Mouse (Mus musculus) left cerebral cortex, adult 2 months (tissue): ENCODE results near the gene Asic2. TPM values are rescaled to one million over a fixed set of nuclear protein-coding genes. Genes with fewer than 3 reads are reported as not detected.

Source experiments
- DNase-seq, 2 experiments: peaks; one replicate each; pipeline ENCODE4 v3.0.0; 2021 to 2022; ENCODE audit warnings: low spot score in 2 of 2, mixed read lengths in 1 of 2; ENCODE audit errors: extremely low spot score in 1 of 2
- H3K27ac ChIP-seq: fragments of 200-600 bp; 2 replicates; pipeline ENCODE4 v1.8.1; 2022
- H3K4me3 ChIP-seq: fragments of 200-600 bp; 2 replicates; pipeline ENCODE4 v1.8.1; 2022
- CTCF ChIP-seq: fragments of 200-600 bp; IDR thresholded peaks from 2 replicates; pipeline ENCODE4 v1.8.1; 2022; ENCODE audit warnings: antibody characterized with exemption, mild to moderate bottlenecking, moderate library complexity
- intact Hi-C: fragments of 180-260 bp; cut with DNase I; formaldehyde crosslinking; loops from one replicate; pipeline ENCODE4 v1.15.1; 2025
- total RNA-seq, 2 experiments: library from RNA; stranded (reverse); gene quantifications; 2 replicates each; pipeline ENCODE4 v1.2.3; 2021

The Asic2 gene
- total RNA-seq, 2 experiments from 2014 or later, result 65.7 to 75.2 TPM

DNA sequence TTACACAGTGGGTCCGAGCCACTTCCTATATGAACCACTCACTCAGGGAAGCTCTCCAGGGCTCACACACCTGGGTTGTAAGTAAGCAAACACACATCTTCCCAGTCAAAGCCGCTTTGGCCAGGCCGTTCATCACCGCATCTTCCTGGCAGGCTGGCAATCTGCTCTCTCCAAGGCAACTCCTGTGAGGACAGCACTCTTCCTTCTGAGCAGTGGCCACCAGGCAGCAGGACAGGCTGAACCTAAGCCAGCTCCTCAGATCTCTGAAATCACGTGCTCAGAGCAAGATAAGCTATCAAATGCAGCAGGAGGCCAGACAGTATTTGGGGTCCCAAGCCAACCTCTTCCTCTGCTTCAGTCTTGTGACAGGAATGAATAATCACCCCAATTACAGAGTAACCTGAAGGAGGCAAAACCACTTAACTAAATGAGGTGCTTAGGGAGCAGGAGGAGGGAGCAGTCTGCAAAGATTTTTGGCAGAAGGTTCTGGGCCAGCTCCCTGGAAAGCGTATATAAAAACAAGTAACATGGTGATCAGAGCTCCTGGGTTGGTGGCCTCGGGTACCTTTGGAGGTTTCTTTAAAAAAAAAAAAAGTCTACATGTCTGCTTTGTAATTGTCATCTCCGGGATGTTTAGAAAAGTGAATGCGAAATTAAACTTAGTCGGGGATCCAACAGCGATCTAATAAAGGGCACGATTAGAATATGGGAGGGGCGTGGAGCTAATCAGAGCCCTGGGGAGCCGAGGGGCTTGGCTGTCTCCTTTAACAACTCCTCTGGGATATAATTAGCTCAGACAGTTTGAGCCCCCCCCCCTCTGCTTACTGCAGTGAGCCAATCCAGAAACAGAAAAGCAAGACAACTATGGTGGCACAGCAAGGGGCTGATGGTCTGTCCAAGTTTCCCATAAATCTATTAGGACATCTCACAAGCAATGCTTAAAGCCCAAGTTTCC, 450.0 kb downstream of the Asic2 start:
- Histone ChIP-seq H3K27ac (no peak overlapping the region), H3K4me3 (no peak overlapping the region)
- no peak for DNase-seq
- no peak for TF ChIP-seq CTCF
- intact Hi-C loops, result no loop called here

DNA sequence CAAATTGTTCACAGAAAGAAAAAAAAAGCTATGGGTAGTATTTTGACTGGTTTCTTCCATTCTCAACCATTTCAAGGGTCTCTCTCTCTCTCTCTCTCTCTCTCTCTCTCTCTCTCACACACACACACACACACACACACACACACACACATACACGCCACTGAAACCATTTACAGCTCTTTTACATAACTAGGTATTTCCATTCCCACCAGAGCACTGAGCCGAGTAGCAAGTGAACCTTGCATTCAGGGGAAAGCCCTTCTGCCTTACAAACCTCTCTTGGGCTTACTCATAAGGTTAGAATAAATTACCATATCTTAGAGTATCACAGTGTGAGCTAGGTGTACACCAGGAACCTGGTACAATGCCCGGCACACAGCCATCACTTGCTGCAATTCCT, 452.5 kb downstream of the Asic2 start:
- no peak for DNase-seq
- Histone ChIP-seq H3K4me3 (no peak overlapping the region), H3K27ac (no peak overlapping the region)
- TF ChIP-seq CTCF, result no peak
- intact Hi-C loops, result no loop called here

DNA sequence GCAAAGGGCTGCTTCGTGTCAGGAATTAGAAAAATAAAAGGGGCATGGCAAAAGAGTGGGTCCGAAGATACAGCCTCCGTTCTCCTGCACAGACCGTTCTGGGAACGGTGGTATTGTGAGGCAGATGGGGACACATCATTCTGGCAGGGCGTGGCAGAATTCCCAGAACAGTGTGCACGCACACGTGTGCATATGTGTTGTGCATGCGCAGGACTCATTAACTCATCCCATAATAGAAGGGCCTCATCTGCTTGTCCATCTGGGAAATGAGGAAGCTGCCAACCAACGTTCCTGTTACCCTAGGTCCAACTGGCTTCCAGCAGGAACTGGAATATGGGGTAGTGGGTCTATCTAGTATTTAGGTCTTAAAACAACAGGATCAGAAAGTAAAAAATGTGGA, 455.8 kb downstream of the Asic2 start:
- intact Hi-C loops, result loop anchor here (2.0 to 5.0 kb wide), 2 partner anchors 455 to 630 kb away; no protein-coding TSS in a partner anchor
- peak in 1 of 2 experiments; percentile 48 for DNase-seq
- Histone ChIP-seq H3K27ac (no peak overlapping the region), H3K4me3 (no peak overlapping the region)
- TF ChIP-seq CTCF, result no peak

DNA sequence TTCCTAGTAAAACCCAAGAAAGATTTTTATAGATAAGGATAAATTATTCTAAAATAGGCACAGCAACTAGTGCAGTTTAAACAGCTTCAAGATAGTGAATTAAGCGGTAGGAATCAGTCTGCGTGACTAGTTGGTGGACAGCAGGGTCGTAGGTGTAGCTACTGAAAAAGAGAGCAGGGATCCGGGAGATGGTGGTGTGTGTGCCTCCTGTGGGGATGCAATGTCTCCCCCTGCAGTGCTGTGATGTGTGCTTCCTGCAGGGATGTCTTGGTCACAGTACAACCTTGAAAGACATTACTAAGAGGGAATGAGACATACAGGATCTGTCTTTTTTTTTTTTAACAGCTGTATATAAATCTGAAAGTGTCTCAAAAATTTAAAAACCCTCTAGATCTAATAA, 456.9 kb downstream of the Asic2 start:
- DNase-seq, result no peak
- H3K4me3 ChIP-seq, result no peak overlapping the region
- TF ChIP-seq CTCF, result no peak; the same call in 1 of the 2 replicates
- no peak overlapping the region for H3K27ac ChIP-seq
- intact Hi-C loops, result loop anchor here (5.0 kb wide), 1 partner anchor 454 kb away; no protein-coding TSS in a partner anchor

DNA sequence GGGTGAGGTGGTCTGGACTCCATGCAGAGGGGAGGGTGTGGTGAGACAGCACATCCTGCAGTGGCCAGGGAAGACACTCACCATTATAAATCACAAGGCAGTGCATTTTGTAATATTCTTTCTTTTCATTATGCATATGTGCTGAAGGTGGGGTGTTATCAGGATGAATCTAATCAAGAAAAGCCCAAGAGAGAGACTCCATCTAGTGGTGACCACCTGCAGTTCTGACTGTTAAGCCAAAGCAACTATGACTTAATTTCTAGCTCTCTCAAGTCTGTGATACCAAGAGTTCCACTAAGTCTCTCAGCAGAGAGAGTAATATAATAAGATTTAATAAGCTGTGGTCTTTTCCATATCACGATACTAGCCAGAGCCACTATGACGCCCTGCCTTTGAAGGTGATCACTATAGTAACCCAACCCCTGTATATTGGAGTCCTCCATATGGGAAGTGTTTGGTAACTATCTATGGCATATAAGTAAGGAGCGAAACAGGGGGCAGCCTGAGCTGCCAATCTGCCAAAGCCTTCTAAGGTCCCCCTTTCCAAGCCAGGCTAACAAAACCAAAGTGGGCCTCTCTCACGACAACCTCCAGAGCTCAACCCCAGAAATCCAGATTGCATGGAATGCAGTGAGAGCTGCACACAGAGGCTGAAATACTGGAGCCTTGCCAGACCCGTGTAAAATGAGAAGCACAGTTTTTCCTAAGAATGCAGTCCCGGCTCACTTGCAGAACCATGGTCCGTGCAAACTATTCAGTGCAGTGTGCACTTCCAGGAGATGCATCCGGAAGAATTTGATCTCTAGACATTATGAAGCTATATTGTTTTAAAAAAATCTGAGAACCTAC, 459.6 kb downstream of the Asic2 start:
- Histone ChIP-seq H3K27ac (no peak overlapping the region), H3K4me3 (no peak overlapping the region)
- peak; percentile 71 for TF ChIP-seq CTCF
- intact Hi-C loops, result loop anchor here (5.0 kb wide), 1 partner anchor 131 kb away; no protein-coding TSS in a partner anchor
- DNase-seq, result peak in 1 of 2 experiments; percentile 28

DNA sequence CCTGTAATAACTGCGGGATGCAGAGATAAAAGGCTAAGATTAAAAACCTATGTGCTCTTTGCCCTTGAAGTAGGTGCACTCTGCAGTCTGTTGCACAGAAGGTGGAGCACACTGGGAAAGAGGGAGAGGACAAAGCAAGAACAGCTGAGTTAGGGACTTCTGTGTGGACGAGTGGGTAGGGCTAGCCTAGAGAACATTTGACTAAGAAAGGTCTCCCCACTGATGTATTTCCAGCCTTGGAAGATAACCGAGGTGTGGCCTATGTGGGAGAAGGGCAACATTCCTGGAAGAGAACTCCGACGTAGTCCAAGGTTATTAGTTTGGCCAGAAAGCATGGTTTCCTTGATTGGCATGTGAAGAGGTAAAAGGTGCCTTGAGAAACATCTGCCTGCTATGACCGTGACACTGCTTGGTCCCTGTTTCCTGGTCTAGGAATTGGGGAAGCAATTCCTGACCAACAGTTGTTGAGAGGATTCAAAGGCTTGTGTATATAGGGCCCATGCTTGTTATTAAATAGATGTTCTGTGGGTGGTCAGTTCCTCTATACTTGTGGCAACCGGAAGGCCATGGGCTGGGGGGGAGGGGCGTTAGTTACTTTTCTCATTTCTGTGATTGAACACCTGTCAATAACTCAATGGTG, 463.3 kb downstream of the Asic2 start:
- Histone ChIP-seq H3K27ac (no peak overlapping the region), H3K4me3 (no peak overlapping the region)
- no peak for DNase-seq
- TF ChIP-seq CTCF, result no peak
- intact Hi-C loops, result loop anchor here (5.0 kb wide), 1 partner anchor 128 kb away; no protein-coding TSS in a partner anchor

DNA sequence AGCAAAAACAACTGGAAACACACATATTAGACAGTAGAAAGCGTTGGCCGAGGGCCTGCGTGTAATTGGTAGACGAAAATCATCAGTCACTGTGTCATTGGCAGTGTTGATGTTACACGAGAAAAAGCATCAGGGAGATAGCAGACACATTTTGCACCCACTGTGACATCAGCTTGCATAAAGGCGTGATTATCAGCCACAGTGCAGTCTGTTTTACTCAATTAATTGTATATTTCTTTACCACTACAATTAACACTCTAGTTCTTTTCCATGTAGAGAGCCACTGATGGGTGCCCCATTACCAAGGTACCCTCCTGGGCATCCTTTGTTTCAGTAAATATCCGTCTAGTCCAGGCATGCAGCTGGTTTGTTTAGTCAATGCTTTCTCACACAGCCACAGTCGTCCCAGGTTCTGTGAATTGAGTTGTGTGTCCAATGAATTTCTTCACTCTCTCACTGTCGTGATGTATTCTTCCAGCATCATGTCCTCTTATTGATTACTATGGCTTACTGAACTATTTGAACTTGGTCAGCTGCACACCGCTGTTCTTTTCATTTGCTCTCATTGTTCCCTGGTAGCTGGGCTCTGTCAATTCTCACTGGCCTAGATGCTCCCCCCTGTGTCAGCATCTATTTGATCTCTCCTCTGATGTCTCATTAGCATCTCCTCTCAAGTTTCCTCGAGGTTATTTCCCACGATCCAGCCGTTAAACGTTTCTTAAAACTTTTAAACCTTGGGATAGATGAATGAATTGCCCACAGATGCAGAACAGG, 466.6 kb downstream of the Asic2 start:
- intact Hi-C loops, result no loop called here

DNA sequence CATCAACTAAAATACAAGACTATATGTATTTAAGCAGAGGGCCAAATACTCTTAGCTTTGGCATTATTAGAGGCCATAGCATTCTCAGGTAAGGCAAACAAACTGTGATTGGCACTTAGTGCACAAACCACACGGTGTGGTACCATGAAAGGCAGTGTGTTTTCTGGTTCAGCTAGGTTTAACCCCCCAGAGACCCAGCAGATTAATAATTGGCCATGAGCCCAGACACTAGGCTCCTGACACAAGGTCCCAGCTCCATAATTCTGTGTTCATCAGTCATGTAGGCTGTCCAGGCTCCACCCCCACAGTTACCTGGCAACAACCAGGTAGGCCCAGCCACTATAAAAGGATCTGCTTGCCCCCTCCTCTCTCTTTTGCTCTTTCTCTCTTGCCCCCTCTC, 469.3 kb downstream of the Asic2 start:
- intact Hi-C loops, result no loop called here

More for the DNA sequence above, 466.6 kb downstream of the Asic2 start:
- H3K4me3 ChIP-seq, result no peak overlapping the region
- no peak for DNase-seq
- no peak overlapping the region for H3K27ac ChIP-seq
- TF ChIP-seq CTCF, result no peak

DNA sequence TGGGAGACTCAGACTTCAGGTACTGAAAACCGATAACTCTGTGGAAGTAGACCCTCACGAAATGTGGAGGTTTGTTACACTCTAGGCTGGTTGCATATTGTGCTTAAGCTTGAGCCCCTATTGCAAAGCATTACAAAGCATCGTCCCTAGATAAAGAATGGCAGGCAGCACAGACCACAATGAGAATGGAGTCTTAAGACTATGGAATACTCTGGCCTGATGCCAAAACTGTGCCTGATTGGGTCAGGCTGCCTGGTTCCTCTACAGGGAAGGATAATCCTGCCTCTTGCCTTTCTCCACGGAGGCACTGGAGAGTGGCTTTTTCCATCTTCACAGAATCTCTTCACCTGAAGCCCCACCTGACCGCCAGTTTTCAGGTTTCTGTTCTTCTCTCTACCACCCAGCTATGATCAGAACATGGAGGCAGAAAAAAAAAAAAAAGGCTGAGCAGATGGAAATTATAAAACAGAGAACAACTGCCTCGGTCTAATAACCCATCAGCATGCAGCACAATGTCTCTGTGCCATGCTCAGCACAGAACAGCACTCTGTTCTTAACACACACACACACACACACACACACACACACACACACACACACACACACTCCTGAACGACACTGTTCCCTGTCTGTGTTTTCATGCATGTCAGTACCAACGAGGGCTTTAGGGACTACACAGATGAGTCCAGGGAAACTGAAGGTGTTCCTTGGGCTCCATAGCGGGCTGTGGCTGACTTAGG, 470.4 kb downstream of the Asic2 start:
- no peak for TF ChIP-seq CTCF
- no peak for DNase-seq
- Histone ChIP-seq H3K4me3 (no peak overlapping the region), H3K27ac (no peak overlapping the region)
- intact Hi-C loops, result no loop called here

More for the DNA sequence above, 469.3 kb downstream of the Asic2 start:
- no peak for DNase-seq
- no peak overlapping the region for H3K27ac ChIP-seq
- no peak for TF ChIP-seq CTCF
- H3K4me3 ChIP-seq, result no peak overlapping the region

DNA sequence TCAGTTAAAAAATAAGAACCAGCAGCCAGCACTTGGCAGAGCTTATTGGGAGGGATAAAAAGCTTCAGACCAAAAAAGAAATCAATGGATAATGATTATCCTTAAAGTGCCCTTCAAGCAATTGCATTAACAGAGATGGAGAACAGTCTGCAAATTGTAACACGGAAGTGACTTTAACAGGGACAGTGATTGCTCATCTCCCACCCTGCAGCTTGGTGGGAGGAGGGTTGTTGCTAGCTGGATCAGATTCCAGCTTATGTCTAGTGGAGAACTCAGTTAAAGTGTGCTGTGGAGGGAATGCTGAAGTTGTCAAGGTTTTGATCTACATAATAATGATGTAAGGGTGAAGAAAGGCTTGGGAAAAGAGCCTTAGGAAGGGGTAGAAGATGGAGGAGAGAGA, 471.8 kb downstream of the Asic2 start:
- intact Hi-C loops, result no loop called here
- TF ChIP-seq CTCF, result no peak
- no peak overlapping the region for H3K27ac ChIP-seq
- no peak for DNase-seq
- H3K4me3 ChIP-seq, result no peak overlapping the region
